Mouse (Mus musculus) thymus, adult 2 months (tissue): ENCODE data around the gene Nucb1.

Experiments used
- CTCF ChIP-seq: fragments of 200-500 bp; IDR thresholded peaks from 2 replicates; pipeline ENCODE4 v1.5.1; 2012; ENCODE audit warnings: mild to moderate bottlenecking, control low read depth, low read length, moderate library complexity, borderline replicate concordance; ENCODE audit not compliant: control insufficient read depth, poor library complexity, insufficient read depth; ENCODE audit errors: extremely low read depth
- POLR2A ChIP-seq: fragments of 200-500 bp; IDR thresholded peaks from 2 replicates; pipeline ENCODE4 v1.6.1; 2012; ENCODE audit warnings: mild to moderate bottlenecking, low read length, control low read depth, moderate library complexity; ENCODE audit not compliant: control insufficient read depth, poor library complexity, insufficient read depth; ENCODE audit errors: extremely low read depth

DNA sequence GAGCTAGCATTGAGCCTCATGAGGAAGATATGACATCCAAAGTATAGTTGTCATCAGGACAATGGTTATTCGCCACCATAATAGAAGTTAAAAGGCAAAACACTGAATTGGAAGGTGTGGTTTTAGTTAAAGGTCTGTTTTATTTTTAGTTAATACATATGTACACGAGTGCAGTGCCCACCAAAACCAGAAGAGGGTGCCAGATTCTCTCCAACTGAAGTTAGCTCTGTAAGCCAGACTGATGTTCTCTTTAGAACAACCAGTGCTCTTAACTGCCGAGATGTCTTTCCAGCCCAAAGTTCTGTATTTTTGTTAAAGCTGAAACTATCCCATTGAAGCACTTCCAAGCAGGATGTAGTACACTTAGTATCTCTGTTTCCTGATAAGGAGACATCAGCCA lies 39.3 kb downstream of the Nucb1 start:
- TF ChIP-seq POLR2A = no peak
- TF ChIP-seq CTCF = no peak
